Comparison of ENCODE assay signal across 17 mouse cellular contexts in genomic region chr4:136896461-136896860, GRCm38 (mm10). TPM values are rescaled to one million over a fixed set of nuclear protein-coding genes. Genes with fewer than 3 reads are reported as not detected.
DNase-seq lines count a peak whose midpoint lies in the region; ATAC-seq and TF ChIP-seq lines count a peak whose summit lies in the region.
"Had no signal": no experiment of that assay in that cellular context is flagged by ENCODE, and none has a peak within 500 bp of the region (broad histone marks: within the 10 kb centered on the region; RNA-seq: fewer than 3 reads in every experiment).

No protein-coding gene starts in this region.

- no peak for TF ChIP-seq CTCF in liver, postnatal 0 days (IDR thresholded peaks at IDR 0.05; ENCODE audit: low read depth)
- TF ChIP-seq CTCF in E14TG2a.4 (conservative IDR thresholded peaks at IDR 0.05; ENCODE audit: low read length) = no peak

- 33% methylated on average over 10 of the region's 10 CpGs for WGBS in forebrain, embryonic 13.5 days
- WGBS in forebrain, embryonic 14.5 days = 28% methylated on average over 10 of the region's 10 CpGs
- WGBS in liver, postnatal 0 days (ENCODE audit: insufficient replicate concordance) = 33% methylated on average over 10 of the region's 10 CpGs
- WGBS in embryonic facial prominence, embryonic 13.5 days = 36% methylated on average over 10 of the region's 10 CpGs

- H3K4me3 ChIP-seq in forebrain, embryonic 13.5 days = no peak overlapping the region
- H3K4me3 ChIP-seq in forebrain, embryonic 14.5 days (ENCODE audit: low read depth, low read length) = no peak overlapping the region
- no peak overlapping the region for H3K4me3 ChIP-seq in liver, postnatal 0 days (ENCODE audit: low read depth, low read length)
- H3K4me3 ChIP-seq in E14TG2a.4 (replicated peaks; ENCODE audit: low read length) = peak overlapping the region; percentile 49
- no peak overlapping the region for H3K4me3 ChIP-seq in embryonic facial prominence, embryonic 13.5 days
- H3K4me3 ChIP-seq: limb, embryonic 15.5 days had no signal

- no peak overlapping the region for H3K27ac ChIP-seq in forebrain, embryonic 13.5 days
- no peak overlapping the region for H3K27ac ChIP-seq in forebrain, embryonic 14.5 days (ENCODE audit: low read depth, low read length)
- no peak overlapping the region for H3K27ac ChIP-seq in liver, postnatal 0 days (ENCODE audit: low read depth)
- H3K27ac ChIP-seq in embryonic facial prominence, embryonic 13.5 days = no peak overlapping the region
- H3K27ac ChIP-seq: limb, embryonic 15.5 days had no signal

- peak overlapping the region; percentile 42; the same call in 1 of the 2 replicates for H3K4me2 ChIP-seq in forebrain, embryonic 13.5 days
- H3K4me2 ChIP-seq in forebrain, embryonic 14.5 days (ENCODE audit: low read length) = no peak overlapping the region
- 0 out of 2 replicates have a peak overlapping the region, but pooled peaks have one; percentile 3 for H3K4me2 ChIP-seq in liver, postnatal 0 days (ENCODE audit: low read depth, low read length)
- peak overlapping the region; percentile 44; the same call in 1 of the 2 replicates for H3K4me2 ChIP-seq in embryonic facial prominence, embryonic 13.5 days

- ATAC-seq in forebrain, embryonic 13.5 days = no peak
- no peak for ATAC-seq in forebrain, embryonic 14.5 days
- ATAC-seq in liver, postnatal 0 days = no peak
- ATAC-seq in embryonic facial prominence, embryonic 13.5 days (ENCODE audit: insufficient number of reproducible peaks, insufficient read depth, low FRiP score, low TSS enrichment, low read depth) = no peak
- ATAC-seq: Patski had no signal

- no peak overlapping the region for H3K9ac ChIP-seq in forebrain, embryonic 13.5 days
- no peak overlapping the region for H3K9ac ChIP-seq in forebrain, embryonic 14.5 days (ENCODE audit: low read length)
- no peak overlapping the region for H3K9ac ChIP-seq in liver, postnatal 0 days (replicated peaks)
- H3K9ac ChIP-seq in embryonic facial prominence, embryonic 13.5 days = no peak overlapping the region
- H3K9ac ChIP-seq: limb, embryonic 15.5 days had no signal

- no peaks in the 10 kb centered on the region for H3K36me3 ChIP-seq in forebrain, embryonic 13.5 days (ENCODE audit: poor library complexity, severe bottlenecking)
- H3K36me3 ChIP-seq in forebrain, embryonic 14.5 days (ENCODE audit: control insufficient read depth, insufficient read depth, low read length) = no peaks in the 10 kb centered on the region
- H3K36me3 ChIP-seq in liver, postnatal 0 days (replicated peaks; ENCODE audit: insufficient read depth, low read length) = no peaks in the 10 kb centered on the region
- no peaks in the 10 kb centered on the region for H3K36me3 ChIP-seq in E14TG2a.4 (ENCODE audit: insufficient read depth, low read length)
- no peaks in the 10 kb centered on the region for H3K36me3 ChIP-seq in embryonic facial prominence, embryonic 13.5 days
- H3K36me3 ChIP-seq: limb, embryonic 15.5 days had no signal

- no peaks in the 10 kb centered on the region for H3K9me3 ChIP-seq in forebrain, embryonic 13.5 days (replicated peaks)
- no peaks in the 10 kb centered on the region for H3K9me3 ChIP-seq in forebrain, embryonic 14.5 days (replicated peaks; ENCODE audit: control insufficient read depth, low read length)
- no peaks in the 10 kb centered on the region for H3K9me3 ChIP-seq in liver, postnatal 0 days (ENCODE audit: low read length)
- H3K9me3 ChIP-seq in E14TG2a.4 (ENCODE audit: low read length) = peaks cover 4% of the 10 kb centered on the region; the same call in 1 of the 2 replicates
- no peaks in the 10 kb centered on the region for H3K9me3 ChIP-seq in embryonic facial prominence, embryonic 13.5 days
- H3K9me3 ChIP-seq: limb, embryonic 15.5 days had no signal

- TF ChIP-seq EP300 in liver, postnatal 0 days (IDR thresholded peaks at IDR 0.05; ENCODE audit: low read depth) = no peak

- peaks cover 7% of the 10 kb centered on the region for H3K4me1 ChIP-seq in forebrain, embryonic 13.5 days
- H3K4me1 ChIP-seq in forebrain, embryonic 14.5 days (ENCODE audit: control insufficient read depth, insufficient read depth, low read length) = no peaks in the 10 kb centered on the region
- no peaks in the 10 kb centered on the region for H3K4me1 ChIP-seq in liver, postnatal 0 days (ENCODE audit: insufficient read depth)
- H3K4me1 ChIP-seq in E14TG2a.4 (replicated peaks; ENCODE audit: low read depth, low read length) = peaks cover 59% of the 10 kb centered on the region
- peaks cover 15% of the 10 kb centered on the region for H3K4me1 ChIP-seq in embryonic facial prominence, embryonic 13.5 days

- no peak for DNase-seq in forebrain, embryonic 14.5 days (ENCODE audit: low spot score)
- no peak for DNase-seq in liver, postnatal 0 days
- no peak for DNase-seq in liver
- no peak for DNase-seq in layer of hippocampus, postnatal 14 days (ENCODE audit: low spot score in 2 of 2)
- DNase-seq: adrenal gland, postnatal 25 days; B cell, adult 2 months; cerebellum, adult 9-11 months; gastrocnemius, postnatal 10 days; heart, postnatal 14 days; thymus, adult 18-20 months had no signal

- H3K27me3 ChIP-seq in forebrain, embryonic 13.5 days = peaks cover 48% of the 10 kb centered on the region
- peaks cover 19% of the 10 kb centered on the region for H3K27me3 ChIP-seq in forebrain, embryonic 14.5 days (replicated peaks; ENCODE audit: control insufficient read depth, insufficient read depth, low read length)
- H3K27me3 ChIP-seq in liver, postnatal 0 days (ENCODE audit: insufficient read depth, low read length) = peaks cover 6% of the 10 kb centered on the region; the same call in 1 of the 2 replicates
- H3K27me3 ChIP-seq in E14TG2a.4 (ENCODE audit: insufficient read depth, low read length) = peaks cover 31% of the 10 kb centered on the region
- H3K27me3 ChIP-seq in embryonic facial prominence, embryonic 13.5 days = peaks cover 70% of the 10 kb centered on the region

RNA-seq across cellular contexts. Expression of gene C1qa, which starts 2.1 kb away (rescaled TPM):
- 10.6 and 12.0 TPM in 2 replicates for polyA plus RNA-seq in forebrain, embryonic 13.5 days (2015; fragmentation: Nextera tagmentation; extraction: Ambion mirVana)
- polyA plus RNA-seq in forebrain, embryonic 14.5 days (2014; fragmentation: Nextera tagmentation; extraction: Ambion mirVana) = 24.3 and 28.1 TPM in 2 replicates
- 123 and 130 TPM in 2 replicates for polyA plus RNA-seq in liver, postnatal 0 days (2015; fragmentation: Nextera tagmentation; extraction: Ambion mirVana)
- polyA plus RNA-seq in embryonic facial prominence, embryonic 13.5 days (2015; fragmentation: Nextera tagmentation; extraction: Ambion mirVana) = 18.3 and 19.8 TPM in 2 replicates
- total RNA-seq in layer of hippocampus, postnatal 14 days (2021) = 10 to 100 TPM; 42.0 TPM
- total RNA-seq: monocyte, adult 5-6 weeks; neutrophil, adult 5-6 weeks had no signal
- polyA plus RNA-seq: Patski had no signal

RNA-seq across cellular contexts. Expression of gene C1qc, which starts 3.6 kb away (rescaled TPM):
- polyA plus RNA-seq in forebrain, embryonic 13.5 days (2015; fragmentation: Nextera tagmentation; extraction: Ambion mirVana) = 8.0 and 8.3 TPM in 2 replicates
- polyA plus RNA-seq in forebrain, embryonic 14.5 days (2014; fragmentation: Nextera tagmentation; extraction: Ambion mirVana) = 22.3 and 25.6 TPM in 2 replicates
- polyA plus RNA-seq in liver, postnatal 0 days (2015; fragmentation: Nextera tagmentation; extraction: Ambion mirVana) = 122 and 136 TPM in 2 replicates
- polyA plus RNA-seq in embryonic facial prominence, embryonic 13.5 days (2015; fragmentation: Nextera tagmentation; extraction: Ambion mirVana) = 15.8 and 17.9 TPM in 2 replicates
- total RNA-seq in layer of hippocampus, postnatal 14 days (2021) = 10 to 100 TPM; 42.6 to 43.2 TPM
- total RNA-seq: monocyte, adult 5-6 weeks; neutrophil, adult 5-6 weeks had no signal
- polyA plus RNA-seq: Patski had no signal

RNA-seq across cellular contexts. Expression of gene C1qb, which starts 10.5 kb away (rescaled TPM):
- 19.1 and 20.4 TPM in 2 replicates for polyA plus RNA-seq in forebrain, embryonic 13.5 days (2015; fragmentation: Nextera tagmentation; extraction: Ambion mirVana)
- 45.2 and 45.8 TPM in 2 replicates for polyA plus RNA-seq in forebrain, embryonic 14.5 days (2014; fragmentation: Nextera tagmentation; extraction: Ambion mirVana)
- 196 and 200 TPM in 2 replicates for polyA plus RNA-seq in liver, postnatal 0 days (2015; fragmentation: Nextera tagmentation; extraction: Ambion mirVana)
- 38.0 and 40.2 TPM in 2 replicates for polyA plus RNA-seq in embryonic facial prominence, embryonic 13.5 days (2015; fragmentation: Nextera tagmentation; extraction: Ambion mirVana)
- total RNA-seq in layer of hippocampus, postnatal 14 days (2021) = 10 to 100 TPM; 40.7 to 47.6 TPM
- total RNA-seq: monocyte, adult 5-6 weeks; neutrophil, adult 5-6 weeks had no signal
- polyA plus RNA-seq: Patski had no signal
